Mouse (Mus musculus) granulocyte monocyte progenitor cell, adult 5-6 weeks (primary cell): ENCODE measurements around the gene D7Ertd443e. TPM values are rescaled to one million over a fixed set of nuclear protein-coding genes. Genes with fewer than 3 reads are reported as not detected.

Experiments
- ATAC-seq: replicated peaks from 2 replicates; pipeline ENCODE4 v1.8.0; 2016; ENCODE audit warnings: mild to moderate bottlenecking, moderate TSS enrichment, inconsistent platforms; ENCODE audit not compliant: poor library complexity, severe bottlenecking
- total RNA-seq, 2 experiments: library from RNA; stranded (forward) in 1 of 2; stranded (reverse) in 1 of 2; fragments of 200-712, 200-1000 nt in 1 of 2; fragments of >200 nt in 1 of 2; fragmentation: Nextera tagmentation in 1 of 2; gene quantifications; 2 replicates each; pipeline ENCODE4 v1.2.3; 2014 to 2017

Gene D7Ertd443e
- total RNA-seq, 2 experiments from 2014 or later = not detected

DNA sequence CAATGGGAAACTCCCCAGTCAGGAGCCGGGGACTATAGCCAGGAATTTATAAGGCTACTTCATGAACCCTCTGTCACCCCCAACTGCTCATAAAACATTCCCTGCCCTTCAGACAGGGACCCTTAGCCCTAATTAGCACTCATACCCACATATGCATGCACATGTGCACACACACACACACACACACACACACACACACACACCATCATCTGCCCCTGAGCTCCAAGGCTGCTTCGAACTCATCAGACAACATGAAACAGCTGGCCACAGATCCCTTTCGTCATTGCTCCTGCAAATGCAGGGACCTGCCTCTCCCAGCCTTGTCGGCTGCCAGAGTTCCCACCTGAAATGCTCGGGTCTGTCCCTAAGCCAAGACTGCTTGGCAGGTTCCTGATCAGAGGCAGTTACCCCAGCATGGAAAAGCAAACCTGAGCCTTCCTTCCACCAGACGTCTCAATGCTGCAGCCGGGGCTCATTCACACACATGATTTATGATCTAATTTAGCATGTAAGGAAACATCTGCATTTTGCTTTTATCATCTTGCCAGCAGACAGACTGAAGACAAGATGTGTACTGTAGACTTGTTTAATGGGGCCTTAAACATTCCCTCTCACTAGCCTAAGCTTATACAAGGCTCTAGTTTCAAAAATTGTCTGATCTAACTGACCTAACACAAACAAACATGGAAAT, 95.7 kb downstream of the D7Ertd443e start:
- ATAC-seq = no peak

DNA sequence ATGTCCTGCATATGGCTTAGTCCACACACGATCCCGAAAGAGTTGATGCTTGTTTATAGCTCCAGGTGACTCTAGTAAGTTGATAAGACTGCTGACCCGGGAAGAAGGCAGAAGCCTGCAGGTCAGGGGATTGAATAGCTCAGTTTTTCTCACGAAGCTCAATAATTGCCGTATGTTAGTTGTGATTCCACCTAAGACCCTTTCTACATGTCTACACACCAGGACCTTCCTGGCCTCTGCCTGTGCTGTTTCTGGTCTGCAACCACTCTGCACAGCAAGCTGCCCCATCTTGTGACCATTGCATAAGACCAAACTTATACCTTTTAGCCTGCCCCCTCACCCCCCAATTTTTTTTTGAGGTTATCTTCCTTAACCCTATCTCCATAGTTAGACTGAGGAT, 96.3 kb downstream of the D7Ertd443e start:
- ATAC-seq = no peak

DNA sequence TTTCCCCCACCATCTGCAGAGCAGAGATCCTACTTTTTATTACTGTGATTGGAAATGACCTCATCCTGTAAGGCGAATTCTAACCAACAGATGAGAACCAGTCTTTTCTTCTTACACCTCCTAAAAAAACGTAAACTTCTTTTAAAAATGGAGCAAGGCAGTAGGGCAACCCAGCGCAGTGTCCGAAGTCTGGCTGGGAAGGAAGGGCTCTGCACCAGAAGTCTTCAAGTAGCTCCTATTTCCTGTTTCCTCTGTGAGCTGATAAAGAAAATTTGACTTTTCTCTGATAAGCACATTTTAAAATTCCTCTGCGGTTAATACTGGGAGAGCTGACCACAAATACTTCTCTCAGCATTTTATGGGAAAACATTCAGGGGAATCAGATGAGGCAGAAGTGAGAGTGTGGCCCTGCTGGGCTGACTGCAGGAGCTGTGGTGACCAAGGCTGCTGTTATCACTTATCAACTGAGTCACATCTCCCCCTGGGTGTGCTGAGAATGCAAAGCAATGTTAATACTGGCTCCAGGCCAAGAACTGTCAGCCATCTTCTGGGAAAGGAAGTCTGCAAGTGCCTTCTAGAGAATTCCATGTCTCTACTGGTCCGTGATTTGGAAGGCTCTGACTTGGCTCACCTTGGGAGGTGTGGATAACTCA, 97.8 kb downstream of the D7Ertd443e start:
- no peak for ATAC-seq

DNA sequence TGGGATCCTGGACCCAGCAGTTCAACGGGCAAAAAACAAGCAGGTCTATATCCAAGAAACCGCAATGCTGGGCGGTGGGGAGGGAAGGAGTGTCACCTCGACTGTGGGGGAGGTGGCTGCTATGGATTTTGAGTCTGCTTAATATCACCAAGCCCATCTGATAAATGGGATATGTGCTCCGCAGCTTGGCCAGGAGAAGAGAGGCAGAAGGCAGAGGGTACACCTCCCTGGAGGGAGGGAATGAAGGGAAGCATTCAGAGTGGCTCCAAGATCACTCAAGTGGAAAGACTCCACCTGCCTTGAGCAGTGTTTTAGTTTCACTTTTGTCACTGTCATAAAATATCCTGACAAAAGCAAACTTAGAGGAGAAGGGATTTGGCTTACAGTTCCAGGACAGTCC, 112.5 kb downstream of the D7Ertd443e start:
- no peak for ATAC-seq

DNA sequence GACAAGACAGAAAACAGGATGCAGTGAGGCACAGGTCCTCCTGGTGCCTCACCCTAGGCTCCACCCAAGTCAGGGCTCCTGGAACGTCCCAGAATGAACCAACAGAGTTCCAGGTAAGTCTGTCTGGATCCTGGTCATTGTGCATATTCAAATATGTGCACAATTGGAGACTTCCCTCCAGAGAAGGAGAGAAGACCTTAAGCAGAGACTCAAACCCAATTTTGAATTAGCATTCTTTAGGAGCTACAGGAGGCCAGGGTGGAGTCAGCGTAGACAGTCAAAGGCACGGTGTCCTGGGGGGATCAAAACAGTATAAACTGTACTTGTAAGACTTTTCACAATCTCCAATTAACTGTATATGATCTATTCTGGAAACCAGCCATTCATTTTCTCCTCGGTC, 113.0 kb downstream of the D7Ertd443e start:
- ATAC-seq = no peak

DNA sequence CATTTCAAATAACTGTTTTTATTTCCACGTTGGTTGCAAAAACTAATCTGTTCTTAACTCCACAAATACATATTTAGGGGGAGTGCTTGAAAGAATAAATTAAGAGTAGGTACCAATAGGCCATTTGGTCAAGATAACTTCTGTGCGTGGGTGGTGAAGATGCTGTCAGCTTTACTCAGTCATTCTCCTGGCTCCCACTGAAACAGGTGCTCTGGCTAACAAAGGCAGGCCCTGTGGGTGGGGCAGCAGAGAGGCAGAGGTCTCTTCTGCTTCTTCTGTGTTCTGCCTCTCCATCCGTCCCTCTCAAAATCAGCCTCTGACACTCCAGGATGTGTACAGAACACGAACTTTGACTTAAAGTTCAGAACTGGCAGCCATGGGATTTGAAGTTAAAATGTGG, 119.7 kb downstream of the D7Ertd443e start:
- ATAC-seq = no peak

DNA sequence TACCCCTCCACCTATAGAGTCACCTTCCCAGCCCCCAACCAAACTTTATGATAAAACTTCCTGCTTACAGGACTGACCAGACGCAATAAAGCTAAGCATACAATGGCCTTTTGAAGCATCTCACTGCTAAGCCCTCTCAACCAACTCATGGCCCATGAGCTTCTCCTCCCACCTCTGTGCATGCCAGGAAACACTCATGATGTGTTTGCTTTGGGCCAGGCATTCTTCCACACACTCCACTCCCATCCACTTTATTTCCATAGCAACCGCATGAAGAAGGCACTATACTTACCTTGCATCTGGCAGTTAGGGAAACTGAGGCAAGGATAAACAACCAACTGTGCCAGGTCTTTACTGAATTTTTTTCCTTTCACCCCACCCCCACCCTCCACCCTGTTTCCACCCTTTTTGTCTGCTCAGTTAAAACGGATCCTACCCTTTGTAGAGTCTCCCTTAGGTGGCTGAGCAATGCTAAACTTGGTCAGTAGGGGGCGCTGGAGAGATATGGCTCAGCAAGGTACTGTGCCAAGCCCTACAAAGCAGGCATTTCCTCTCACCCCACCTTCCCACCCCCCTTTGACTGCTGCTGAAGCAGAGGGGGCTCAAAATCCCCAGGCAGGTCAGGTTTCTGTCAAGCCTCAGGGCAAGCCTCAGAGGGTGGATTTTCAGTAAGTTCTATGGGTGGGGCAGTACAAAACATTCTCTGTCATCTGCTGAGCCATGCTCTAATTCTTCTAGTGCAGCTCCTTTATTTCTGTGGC, 122.1 kb downstream of the D7Ertd443e start:
- peak; percentile 84 for ATAC-seq

DNA sequence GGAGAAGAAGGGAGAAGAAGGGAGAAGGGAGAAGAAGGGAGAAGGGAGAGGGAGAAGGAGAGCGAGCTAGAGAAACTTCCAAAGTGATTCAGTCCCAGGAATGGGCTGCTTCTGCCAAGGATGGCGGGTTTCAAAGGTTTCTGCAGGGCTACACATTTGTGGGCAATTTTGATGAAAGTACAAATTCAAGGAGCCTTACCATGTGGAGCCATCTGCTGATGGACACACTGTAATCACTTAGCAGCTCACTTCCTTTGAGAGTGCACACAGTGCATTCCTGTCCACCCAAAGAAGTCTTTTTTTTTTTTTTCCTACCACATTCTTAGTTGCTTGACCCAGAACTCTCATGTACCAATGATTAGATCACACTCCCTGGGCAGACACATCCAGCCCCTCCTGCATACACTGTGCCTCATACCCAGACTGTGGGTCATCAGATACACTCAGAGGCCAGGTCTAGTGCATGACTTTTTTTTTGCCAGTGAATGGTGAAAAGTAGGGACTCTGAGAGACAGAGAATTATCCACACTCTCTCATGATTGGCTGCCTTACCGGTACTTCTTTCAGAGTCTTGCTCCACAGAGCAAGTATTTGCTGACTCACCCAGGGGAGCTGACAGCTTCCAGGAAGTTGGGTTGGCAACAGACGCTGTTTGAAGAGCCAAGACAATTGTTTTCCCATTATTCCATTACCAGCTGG, 124.3 kb downstream of the D7Ertd443e start:
- ATAC-seq = no peak; the same call in 1 of the 2 replicates

DNA sequence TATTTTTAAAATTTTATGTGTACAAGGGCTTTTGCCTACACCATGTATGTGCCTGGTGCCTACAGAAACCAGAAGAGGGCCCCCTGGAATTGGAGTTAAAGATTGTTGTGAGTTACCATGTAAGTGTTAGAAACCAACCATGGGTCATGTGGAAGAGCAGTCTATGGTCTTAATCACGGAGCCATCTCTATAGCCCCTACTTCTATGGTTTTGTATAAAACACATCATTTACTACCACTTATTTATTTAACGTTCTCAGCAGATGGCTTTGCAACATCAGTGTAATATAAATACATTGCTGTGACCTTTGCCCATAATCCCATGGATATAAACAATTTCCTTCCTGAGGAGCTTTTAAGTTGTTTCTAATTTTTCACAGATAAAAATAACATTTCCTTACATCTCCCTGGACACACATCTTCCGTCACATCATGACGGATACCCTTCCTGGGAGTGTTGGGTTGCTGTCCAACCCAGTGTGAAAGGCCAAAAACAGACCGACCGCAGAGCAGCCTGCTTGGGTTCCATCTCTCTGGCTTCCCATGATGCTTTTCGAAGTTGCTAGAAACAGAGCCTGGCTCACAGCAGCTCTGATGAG, 135.1 kb downstream of the D7Ertd443e start:
- no peak for ATAC-seq

DNA sequence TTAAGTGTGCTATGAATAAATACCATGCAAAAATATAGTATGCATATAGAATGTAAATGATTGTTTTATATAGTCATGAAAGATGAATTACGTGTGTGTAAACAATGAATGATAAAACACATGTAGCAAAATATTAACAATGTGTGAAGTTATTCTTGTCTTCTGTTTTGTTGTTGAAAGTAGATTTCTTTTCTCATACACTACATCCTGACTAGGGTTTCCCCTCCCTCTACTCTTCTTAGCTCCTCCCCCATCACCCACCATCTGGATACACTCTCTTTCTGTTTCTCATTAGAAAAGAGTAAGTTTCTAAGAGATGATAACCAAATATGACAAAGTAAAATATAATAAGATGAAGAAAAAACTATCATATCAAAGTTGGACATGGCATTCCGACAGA, 137.4 kb downstream of the D7Ertd443e start:
- ATAC-seq = no peak

DNA sequence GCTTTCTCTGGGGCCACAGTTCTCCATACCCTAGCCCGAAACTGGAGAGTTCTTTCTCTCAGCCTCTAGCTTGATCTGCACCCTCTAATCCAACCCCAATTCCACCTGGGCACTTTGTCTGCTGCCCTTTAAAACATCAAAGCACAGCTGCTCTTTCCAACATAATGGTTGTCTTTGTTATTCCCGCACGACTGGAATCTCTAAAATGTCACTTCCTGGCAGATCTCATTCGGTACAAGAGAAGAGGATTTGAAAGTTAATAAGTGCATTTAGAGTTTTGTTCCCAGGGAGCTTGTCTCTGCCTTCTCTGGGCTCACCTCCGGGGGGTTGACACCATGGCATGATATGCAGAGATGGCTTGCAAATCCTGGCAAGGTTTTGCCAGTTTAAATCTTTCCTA, 138.8 kb downstream of the D7Ertd443e start:
- no peak for ATAC-seq

DNA sequence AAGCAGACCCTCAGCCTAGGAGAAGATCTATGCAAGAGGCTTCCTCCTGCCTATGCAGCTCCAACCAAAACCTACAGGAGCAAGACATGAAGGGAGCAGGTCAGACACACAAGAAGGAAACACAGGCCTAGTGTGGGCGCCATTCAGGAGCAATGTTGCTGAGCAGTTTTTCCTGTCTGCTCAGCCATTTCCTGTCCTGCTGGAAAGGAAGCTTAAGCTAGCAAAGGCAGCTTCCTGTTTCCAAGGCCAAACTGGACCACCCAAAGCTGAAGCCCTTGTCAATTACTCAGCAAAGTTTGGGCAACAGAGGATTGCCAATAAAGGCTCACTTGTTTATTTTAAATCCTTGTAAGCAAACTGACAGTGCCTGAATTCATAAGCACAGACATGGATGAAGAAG, 142.7 kb downstream of the D7Ertd443e start:
- no peak for ATAC-seq

DNA sequence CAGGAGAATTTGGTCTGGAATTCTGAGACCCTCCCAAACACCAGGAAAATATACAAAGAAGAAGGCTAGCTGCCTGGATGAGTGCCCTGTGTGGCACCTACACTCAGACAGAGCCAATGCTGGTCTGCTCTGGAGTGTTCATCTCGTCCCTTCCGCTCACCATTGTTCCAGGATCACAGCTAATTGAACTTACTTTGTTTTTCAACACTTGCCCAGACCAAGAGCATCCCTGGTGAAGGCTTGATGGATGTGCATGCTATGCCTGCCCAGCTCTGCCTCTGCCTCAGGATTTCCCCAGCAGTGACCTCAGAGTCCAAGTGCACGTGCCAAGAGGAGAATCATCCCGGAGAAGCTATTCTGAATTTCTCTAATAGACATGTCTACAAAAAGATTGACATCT, 144.2 kb downstream of the D7Ertd443e start:
- no peak for ATAC-seq

DNA sequence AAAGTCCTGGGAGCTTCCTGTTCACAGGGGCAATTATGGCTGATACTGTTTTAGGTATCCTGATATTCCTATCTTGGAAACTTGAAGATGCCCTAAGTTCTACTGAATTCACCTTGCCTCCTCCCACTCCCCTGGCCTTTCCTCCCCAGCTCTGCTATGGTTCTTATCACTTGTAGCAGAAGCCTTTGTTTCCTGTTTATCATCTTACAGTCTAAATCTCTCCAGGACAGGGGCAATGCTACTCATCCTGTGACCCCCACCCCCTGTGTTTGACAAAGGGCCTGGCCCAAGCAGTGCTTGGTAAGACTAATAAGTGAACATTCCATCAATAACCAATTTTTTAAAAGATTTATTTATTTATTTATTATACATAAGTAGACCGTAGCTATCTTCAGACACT, 144.9 kb downstream of the D7Ertd443e start:
- no peak for ATAC-seq

DNA sequence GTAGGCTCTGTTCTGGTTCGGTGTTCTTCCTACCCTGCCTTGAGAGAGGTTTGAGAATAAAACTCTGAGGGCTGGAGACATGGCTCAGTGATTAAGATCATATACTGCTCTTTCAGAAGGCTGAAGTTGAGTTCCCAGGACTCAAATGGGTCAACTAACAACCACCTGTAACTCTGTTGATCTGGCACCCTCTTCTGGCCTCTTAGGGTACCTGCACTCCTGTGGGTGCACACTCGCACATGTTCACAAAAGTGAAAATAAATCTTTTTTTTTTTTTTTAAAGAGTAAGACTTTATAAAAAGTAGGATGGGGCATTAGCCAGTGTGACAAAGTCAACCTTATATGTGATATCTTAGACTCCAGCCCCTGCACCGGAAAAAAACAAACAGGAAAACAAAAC, 146.6 kb downstream of the D7Ertd443e start:
- ATAC-seq = no peak

DNA sequence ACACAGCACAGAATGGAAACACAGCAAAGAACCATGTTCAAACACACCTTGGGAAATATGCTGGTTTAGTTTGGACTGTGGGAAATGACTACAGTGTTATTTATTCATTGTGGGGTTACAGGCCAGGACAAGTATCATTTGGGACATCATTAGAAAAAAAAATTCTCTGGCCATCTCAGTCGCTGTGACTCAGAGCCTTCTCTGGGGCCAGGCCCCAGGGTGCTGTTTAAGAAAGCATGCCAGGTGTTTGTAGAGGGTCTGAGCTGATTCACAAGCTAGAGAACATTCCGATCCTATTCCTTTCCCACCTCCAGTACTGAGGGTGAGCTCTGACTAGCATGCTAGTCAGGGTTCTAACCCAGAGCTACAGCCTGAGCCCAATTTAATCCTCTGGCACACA, 148.1 kb downstream of the D7Ertd443e start:
- no peak for ATAC-seq

DNA sequence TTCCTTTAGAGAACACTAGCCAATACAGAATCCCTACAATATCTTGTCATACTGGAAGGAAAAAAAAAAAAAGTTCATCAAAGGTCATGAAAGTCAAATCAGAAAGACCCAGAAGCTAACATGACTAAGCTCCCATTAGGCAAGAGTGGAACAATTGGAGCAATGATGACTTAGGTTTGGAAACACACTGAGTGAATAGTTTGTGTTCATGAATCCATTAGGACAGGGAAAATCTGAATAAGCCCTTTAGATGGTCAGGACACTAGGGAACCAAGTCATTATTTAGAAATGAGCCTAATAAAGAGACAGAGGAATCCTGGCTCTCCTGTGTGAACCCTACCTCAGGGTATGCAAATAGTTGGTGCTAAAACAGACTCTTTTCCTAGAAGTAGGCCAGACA, 148.7 kb downstream of the D7Ertd443e start:
- no peak for ATAC-seq

DNA sequence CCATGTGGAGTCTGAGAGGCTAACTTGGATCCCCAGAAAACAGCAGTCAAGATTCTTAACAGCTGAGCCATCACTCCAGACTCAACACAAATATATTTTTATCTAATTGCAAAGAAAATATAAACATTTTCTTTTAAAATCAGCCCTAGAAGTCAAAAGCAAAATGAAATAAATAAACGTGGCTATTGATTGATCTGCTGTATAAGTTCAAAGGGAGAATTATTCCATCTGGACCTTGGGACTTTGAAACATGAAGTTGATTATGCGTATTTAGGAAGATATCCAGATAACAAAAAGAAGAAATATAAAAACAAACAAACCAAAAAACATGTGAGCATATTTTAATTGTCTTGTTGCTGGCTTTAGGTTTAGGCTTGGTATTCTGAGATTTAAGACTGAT, 149.9 kb downstream of the D7Ertd443e start:
- no peak for ATAC-seq

DNA sequence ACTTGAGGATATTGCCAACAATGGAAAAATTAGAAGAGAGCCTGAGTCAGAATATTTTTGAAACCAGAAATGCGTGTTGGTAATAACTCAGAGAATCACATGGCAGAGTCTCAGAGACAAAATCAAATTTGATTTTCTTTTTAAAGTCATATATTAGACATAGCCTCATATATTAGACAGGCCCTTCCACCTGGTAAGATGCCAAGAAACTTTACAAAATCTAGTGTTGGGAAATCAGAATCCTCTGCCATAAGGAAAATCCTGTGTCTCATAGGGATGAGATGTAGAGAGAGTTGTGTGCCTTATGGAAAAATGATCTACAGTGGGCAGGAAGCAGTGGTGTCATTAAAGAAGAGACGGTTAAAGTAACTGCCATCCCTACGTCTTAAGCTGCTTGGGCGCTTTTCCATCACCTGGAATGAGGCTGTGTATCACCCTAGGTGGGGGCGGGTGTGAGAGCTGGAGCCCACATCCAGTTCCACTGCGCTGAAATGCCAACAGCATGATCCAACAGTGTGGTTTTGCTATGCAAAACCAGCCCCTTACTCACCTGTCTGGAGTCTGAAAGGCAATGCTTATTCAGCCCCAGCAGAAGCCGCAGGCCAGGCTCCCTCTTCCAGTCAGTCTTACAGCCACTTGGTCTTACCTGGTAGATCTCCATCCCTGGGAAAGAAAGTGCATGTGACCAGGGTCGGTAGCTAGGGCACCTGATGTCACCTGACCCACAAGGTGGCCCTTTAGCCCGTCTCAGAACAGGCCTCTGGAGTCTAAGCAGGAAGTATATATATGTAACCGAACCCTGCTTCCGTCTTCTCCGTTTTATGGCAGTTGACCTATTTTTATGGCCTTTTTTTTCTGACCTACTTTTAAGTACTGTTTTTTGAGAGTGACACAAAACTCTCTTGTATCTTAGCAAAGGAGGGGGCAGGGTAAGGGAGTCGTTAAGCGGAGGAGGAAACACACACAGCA, 153.8 kb downstream of the D7Ertd443e start, which contains the start of gene Adam12:
Gene Adam12, minus strand, starts transcription at position 769 of the 969 bp plus-strand sequence.
- no peak for ATAC-seq
